Mouse (Mus musculus) erythroblast, embryonic 14.5 days (primary cell): ENCODE data around the gene Srl. TPM values are rescaled to one million over a fixed set of nuclear protein-coding genes. Genes with fewer than 3 reads are reported as not detected.
"Not testable (repeated sequence)": the region's sequence is repeated elsewhere in the genome, so short reads cannot be mapped to it uniquely, and the experiment has no call there.

Experiments
- H3K27me3 ChIP-seq: 2 replicates; pipeline ENCODE4 v1.6.1; 2012; ENCODE audit warnings: inconsistent platforms; ENCODE audit not compliant: control insufficient read depth
- H3K36me3 ChIP-seq: 2 replicates; pipeline ENCODE4 v1.6.1; 2012; ENCODE audit warnings: mild to moderate bottlenecking, inconsistent platforms; ENCODE audit not compliant: control insufficient read depth
- H3K4me1 ChIP-seq: 2 replicates; pipeline ENCODE4 v1.6.1; 2012; ENCODE audit warnings: inconsistent platforms; ENCODE audit not compliant: control insufficient read depth
- H3K4me3 ChIP-seq: replicated peaks from 2 replicates; pipeline ENCODE3; 2012; ENCODE audit warnings: moderate library complexity, mild to moderate bottlenecking, inconsistent platforms
- H3K9me3 ChIP-seq: 2 replicates; pipeline ENCODE4 v1.6.1; 2012; ENCODE audit warnings: low read length, inconsistent platforms, mixed read lengths; ENCODE audit not compliant: control insufficient read depth
- GATA1 ChIP-seq: IDR thresholded peaks from 2 replicates; pipeline ENCODE4 v1.6.1; 2012; ENCODE audit warnings: low read length, inconsistent platforms, mixed read lengths
- TAL1 ChIP-seq: IDR thresholded peaks from 3 replicates; pipeline ENCODE4 v1.6.1; 2012; ENCODE audit warnings: low read length, inconsistent platforms, mixed read lengths
- polyA plus RNA-seq: library from polyadenylated mRNA; stranded (reverse); fragments of >175 nt; gene quantifications from 2 replicates; pipeline ENCODE4 v1.2.3, GENCODE M21; 2012

The Srl gene
- polyA plus RNA-seq, 1 experiment = not detected

- H3K36me3 ChIP-seq = peaks cover 33% of the 10 kb centered on the region
- peaks cover 31% of the 10 kb centered on the region for H3K4me1 ChIP-seq
- H3K4me3 ChIP-seq = no peak overlapping the region
- H3K9me3 ChIP-seq = no peaks in the 10 kb centered on the region
- no peaks in the 10 kb centered on the region for H3K27me3 ChIP-seq
- no peak for TF ChIP-seq GATA1
- no peak for TF ChIP-seq TAL1
Observed at GRCm38 (mm10) chr16:4543266-4543665, 1.6 kb upstream of the Srl start.

GRCm38 (mm10) chr16:4542236-4542774, 689 bp upstream of the Srl start:
- Histone ChIP-seq H3K4me1 (peaks cover 35% of the 10 kb centered on the region), H3K27me3 (no peaks in the 10 kb centered on the region)

GRCm38 (mm10) chr16:4541033-4541432, 583 bp downstream of the Srl start:
- Histone ChIP-seq H3K4me1 (peaks cover 35% of the 10 kb centered on the region), H3K36me3 (peaks cover 17% of the 10 kb centered on the region), H3K27me3 (no peaks in the 10 kb centered on the region), H3K9me3 (no peaks in the 10 kb centered on the region), H3K4me3 (peak overlapping the region; percentile 64)
- TF ChIP-seq GATA1 = no peak
- TF ChIP-seq TAL1 = no peak

More at GRCm38 (mm10) chr16:4542236-4542774, 689 bp upstream of the Srl start:
- peaks cover 28% of the 10 kb centered on the region for H3K36me3 ChIP-seq
- peak overlapping the region; percentile 64 for H3K4me3 ChIP-seq
- no peak for TF ChIP-seq GATA1
- TF ChIP-seq TAL1 = no peak
- H3K9me3 ChIP-seq = no peaks in the 10 kb centered on the region

- Histone ChIP-seq H3K36me3 (peaks cover 9% of the 10 kb centered on the region), H3K9me3 (no peaks in the 10 kb centered on the region), H3K4me1 (peaks cover 33% of the 10 kb centered on the region), H3K27me3 (no peaks in the 10 kb centered on the region), H3K4me3 (no peak overlapping the region)
- TF ChIP-seq TAL1 = no peak
- TF ChIP-seq GATA1 = no peak
Observed at GRCm38 (mm10) chr16:4540064-4540775, 1.4 kb downstream of the Srl start.

GRCm38 (mm10) chr16:4539521-4539920, 2.1 kb downstream of the Srl start:
- Histone ChIP-seq H3K27me3 (no peaks in the 10 kb centered on the region), H3K36me3 (peaks cover 3% of the 10 kb centered on the region), H3K4me3 (no peak overlapping the region), H3K4me1 (peaks cover 33% of the 10 kb centered on the region), H3K9me3 (no peaks in the 10 kb centered on the region)
- TF ChIP-seq TAL1 = no peak
- TF ChIP-seq GATA1 = no peak

- H3K4me3 ChIP-seq = no peak overlapping the region
- TF ChIP-seq GATA1 = no peak
- no peak for TF ChIP-seq TAL1
- no peaks in the 10 kb centered on the region for H3K27me3 ChIP-seq
- no peaks in the 10 kb centered on the region for H3K36me3 ChIP-seq
- peaks cover 22% of the 10 kb centered on the region for H3K4me1 ChIP-seq
- H3K9me3 ChIP-seq = no peaks in the 10 kb centered on the region
Observed at GRCm38 (mm10) chr16:4537616-4538358, 3.8 kb downstream of the Srl start.

GRCm38 (mm10) chr16:4527373-4527772, 14.2 kb downstream of the Srl start:
- H3K4me1 ChIP-seq, H3K27me3 ChIP-seq, H3K36me3 ChIP-seq, H3K9me3 ChIP-seq, H3K4me3 ChIP-seq: not testable (repeated sequence)

GRCm38 (mm10) chr16:4523313-4524004, 18.2 kb downstream of the Srl start:
- H3K27me3 ChIP-seq = no peaks in the 10 kb centered on the region
- H3K36me3 ChIP-seq = no peaks in the 10 kb centered on the region
- no peak overlapping the region for H3K4me3 ChIP-seq
- peaks cover 5% of the 10 kb centered on the region for H3K4me1 ChIP-seq
- 0 out of 2 replicates have a peak, but pooled peaks cover 2% of the 10 kb centered on the region for H3K9me3 ChIP-seq
- TF ChIP-seq TAL1 (no peak), GATA1 (no peak)

GRCm38 (mm10) chr16:4522879-4523278, 18.7 kb downstream of the Srl start:
- Histone ChIP-seq H3K4me1 (peaks cover 5% of the 10 kb centered on the region), H3K9me3 (0 out of 2 replicates have a peak, but pooled peaks cover 2% of the 10 kb centered on the region), H3K4me3 (no peak overlapping the region), H3K36me3 (no peaks in the 10 kb centered on the region), H3K27me3 (no peaks in the 10 kb centered on the region)
- TF ChIP-seq TAL1 (no peak), GATA1 (no peak)
